Mouse (Mus musculus): ENCODE data around the gene Kdelc1. TPM values are rescaled to one million over a fixed set of nuclear protein-coding genes. Genes with fewer than 3 reads are reported as not detected.

Gene Kdelc1
- 0.10 TPM in 1 of 2 replicates, not detected in the other for polyA plus RNA-seq (2012)

DNA sequence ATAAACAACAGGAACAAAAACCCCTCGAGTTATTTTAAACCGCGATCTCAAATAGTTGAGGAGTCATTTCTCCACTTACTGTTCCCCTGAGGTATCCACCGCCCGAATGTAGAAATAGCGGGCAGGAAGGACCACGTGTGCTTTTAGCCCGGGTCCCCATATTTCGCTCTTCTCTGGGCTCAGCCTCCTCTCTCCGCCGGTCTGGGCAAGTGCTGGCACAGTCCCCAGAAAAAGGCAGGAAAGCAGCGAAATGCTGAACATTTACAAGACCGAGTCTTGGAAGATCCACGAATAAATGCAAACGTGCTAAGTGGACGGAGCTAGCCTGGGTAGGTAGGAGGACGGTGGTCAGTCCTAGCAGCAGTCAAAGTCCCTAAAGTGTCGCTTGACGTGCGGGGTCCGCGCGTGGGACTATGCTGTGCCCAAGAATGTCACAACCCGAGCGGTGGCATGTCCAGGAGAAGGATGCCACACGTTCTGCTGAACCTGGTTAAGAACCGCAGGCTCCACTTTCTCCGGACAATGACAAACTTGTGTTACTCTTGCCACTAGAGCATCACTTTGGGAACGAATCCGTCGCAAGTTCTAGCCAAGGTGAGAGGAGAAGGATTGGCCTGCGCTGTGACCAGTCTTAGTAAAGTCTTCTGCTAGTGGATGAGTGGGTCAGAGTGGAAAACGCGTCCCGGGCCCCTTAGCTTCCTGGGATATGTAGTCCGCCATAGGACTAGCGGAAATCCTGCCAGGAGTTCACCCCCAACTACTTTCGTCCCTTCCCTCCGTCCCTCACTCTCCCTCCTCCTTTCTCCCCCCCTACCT is at the start of gene Kdelc1, which contains the start of gene Bivm:
Gene Kdelc1 (minus strand): TSS at position 570 of the 816 bp plus-strand sequence.
Gene Bivm (plus strand): TSS at position 719 of the 816 bp plus-strand sequence.
- TF ChIP-seq GATA1 (IDR thresholded peaks at IDR 0.05; ENCODE audit: low read length) = no peak
- no peak for TF ChIP-seq TAL1 (IDR thresholded peaks at IDR 0.05; ENCODE audit: low read length)
- Histone ChIP-seq H3K9me3 (ENCODE audit: control insufficient read depth, low read length) (no peaks in the 10 kb centered on the region), H3K36me3 (ENCODE audit: control insufficient read depth) (peaks cover 17% of the 10 kb centered on the region)

DNA sequence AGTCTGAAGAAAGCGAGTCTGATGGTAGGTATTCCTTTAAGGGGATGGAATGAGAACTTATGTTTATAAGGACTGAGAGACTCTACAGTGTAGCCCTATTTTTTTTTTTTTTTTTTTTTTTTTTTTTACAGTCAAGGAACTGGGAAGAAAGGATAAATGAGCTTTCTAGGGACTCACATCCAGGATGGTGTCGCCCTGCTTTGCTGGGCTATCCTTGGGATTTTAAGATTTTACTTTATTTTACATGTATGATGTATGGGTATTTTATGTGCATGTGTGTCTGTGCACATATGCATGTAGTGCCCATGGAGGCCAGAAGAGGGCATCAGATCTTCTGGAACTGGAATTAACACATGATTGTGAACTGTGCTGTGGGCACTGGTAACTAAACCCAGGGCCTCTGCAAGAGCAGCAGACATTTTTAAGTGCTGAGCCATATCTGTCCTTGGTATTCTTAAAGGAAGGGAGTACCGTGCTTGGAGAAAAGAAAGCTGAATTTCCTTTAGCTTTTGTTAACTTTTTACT is 49.3 kb upstream of the Kdelc1 start:
- H3K4me1 ChIP-seq (ENCODE audit: control insufficient read depth) = no peaks in the 10 kb centered on the region
- H3K9me3 ChIP-seq (ENCODE audit: control insufficient read depth, low read length) = no peaks in the 10 kb centered on the region
- H3K27me3 ChIP-seq (ENCODE audit: control insufficient read depth) = no peaks in the 10 kb centered on the region
- no peak overlapping the region for H3K4me3 ChIP-seq (replicated peaks)
- peaks cover 53% of the 10 kb centered on the region for H3K36me3 ChIP-seq (ENCODE audit: control insufficient read depth)
- TF ChIP-seq TAL1 (IDR thresholded peaks at IDR 0.05; ENCODE audit: low read length) (no peak; the same call in 2 of the 3 replicates), GATA1 (IDR thresholded peaks at IDR 0.05; ENCODE audit: low read length) (no peak)

More for the DNA sequence above, at the start of gene Kdelc1, which contains the start of gene Bivm:
- H3K4me1 ChIP-seq (ENCODE audit: control insufficient read depth) = peaks cover 30% of the 10 kb centered on the region
- peak within 1 kb of the TSS; percentile 71 for H3K4me3 ChIP-seq (replicated peaks)
- no peaks in the 10 kb centered on the region for H3K27me3 ChIP-seq (ENCODE audit: control insufficient read depth)

DNA sequence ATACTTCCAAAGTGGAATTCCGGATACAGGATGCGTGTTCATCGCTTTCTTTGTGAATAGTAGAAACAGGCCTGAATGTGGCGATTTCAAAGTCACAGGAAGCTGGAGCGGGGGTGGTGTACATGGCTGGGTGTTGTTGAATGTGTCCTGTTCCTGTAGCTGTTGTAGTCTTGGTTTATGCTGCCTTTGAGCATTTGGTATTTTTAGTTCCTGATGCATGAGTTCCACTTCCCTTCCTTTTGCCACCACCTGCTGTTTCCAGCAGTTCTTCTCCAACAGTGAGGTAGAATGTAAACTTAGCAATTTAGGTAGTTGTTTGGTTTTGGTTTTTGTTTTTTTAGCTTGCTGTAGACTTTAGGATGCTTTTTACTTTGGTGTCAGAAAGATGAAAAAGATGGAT is 43.8 kb upstream of the Kdelc1 start:
- no peak overlapping the region for H3K4me3 ChIP-seq (replicated peaks)
- H3K36me3 ChIP-seq (ENCODE audit: control insufficient read depth) = peaks cover 72% of the 10 kb centered on the region
- H3K4me1 ChIP-seq (ENCODE audit: control insufficient read depth) = no peaks in the 10 kb centered on the region
- TF ChIP-seq GATA1 (IDR thresholded peaks at IDR 0.05; ENCODE audit: low read length) (no peak), TAL1 (IDR thresholded peaks at IDR 0.05; ENCODE audit: low read length) (no peak)
- no peaks in the 10 kb centered on the region for H3K9me3 ChIP-seq (ENCODE audit: control insufficient read depth, low read length)
- no peaks in the 10 kb centered on the region for H3K27me3 ChIP-seq (ENCODE audit: control insufficient read depth)

DNA sequence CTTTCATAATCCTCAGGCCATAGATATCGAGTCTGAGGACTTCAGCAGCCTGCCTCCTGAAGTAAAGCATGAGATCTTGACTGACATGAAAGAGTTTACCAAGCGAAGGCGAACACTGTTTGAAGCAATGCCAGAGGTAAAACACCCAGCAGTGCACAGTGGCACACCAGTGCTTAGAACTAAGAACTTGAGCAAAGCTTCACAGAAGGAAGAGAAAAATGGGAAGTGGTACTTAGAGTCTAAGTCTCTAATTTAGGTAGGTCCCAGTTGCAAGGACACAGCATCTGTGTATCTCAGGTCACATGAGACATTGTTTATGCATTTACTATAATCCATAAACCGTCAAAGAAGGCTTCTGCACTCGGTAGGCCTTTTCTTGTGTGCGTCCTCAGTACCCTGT is 43.2 kb upstream of the Kdelc1 start:
- Histone ChIP-seq H3K4me3 (replicated peaks) (no peak overlapping the region), H3K27me3 (ENCODE audit: control insufficient read depth) (no peaks in the 10 kb centered on the region), H3K9me3 (ENCODE audit: control insufficient read depth, low read length) (no peaks in the 10 kb centered on the region), H3K36me3 (ENCODE audit: control insufficient read depth) (peaks cover 66% of the 10 kb centered on the region), H3K4me1 (ENCODE audit: control insufficient read depth) (no peaks in the 10 kb centered on the region)
- TF ChIP-seq TAL1 (IDR thresholded peaks at IDR 0.05; ENCODE audit: low read length) = no peak
- TF ChIP-seq GATA1 (IDR thresholded peaks at IDR 0.05; ENCODE audit: low read length) = no peak

DNA sequence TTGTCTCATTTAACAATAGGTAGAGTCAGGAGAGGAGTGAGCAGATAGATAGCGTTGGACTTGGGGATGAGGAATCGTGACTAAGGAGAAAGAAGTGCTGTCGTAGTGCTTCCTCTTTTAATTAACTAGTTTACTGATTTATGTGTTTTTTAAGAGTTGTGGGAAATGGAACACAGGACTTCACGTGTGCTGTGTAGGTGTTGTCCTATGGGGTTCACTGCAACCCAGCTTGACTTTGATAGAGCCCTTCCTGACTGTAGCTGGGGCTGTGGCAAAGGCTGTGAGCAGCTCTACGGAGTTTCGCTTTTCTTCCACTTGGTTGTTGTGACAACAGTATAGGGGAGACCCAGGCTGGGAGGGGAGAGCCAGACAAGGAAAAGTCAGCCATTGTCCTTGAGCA is 39.7 kb upstream of the Kdelc1 start:
- H3K4me3 ChIP-seq (replicated peaks) = no peak overlapping the region
- no peaks in the 10 kb centered on the region for H3K9me3 ChIP-seq (ENCODE audit: control insufficient read depth, low read length)
- H3K36me3 ChIP-seq (ENCODE audit: control insufficient read depth) = peaks cover 50% of the 10 kb centered on the region
- H3K4me1 ChIP-seq (ENCODE audit: control insufficient read depth) = no peaks in the 10 kb centered on the region
- no peaks in the 10 kb centered on the region for H3K27me3 ChIP-seq (ENCODE audit: control insufficient read depth)
- TF ChIP-seq GATA1 (IDR thresholded peaks at IDR 0.05; ENCODE audit: low read length) (no peak), TAL1 (IDR thresholded peaks at IDR 0.05; ENCODE audit: low read length) (no peak)

DNA sequence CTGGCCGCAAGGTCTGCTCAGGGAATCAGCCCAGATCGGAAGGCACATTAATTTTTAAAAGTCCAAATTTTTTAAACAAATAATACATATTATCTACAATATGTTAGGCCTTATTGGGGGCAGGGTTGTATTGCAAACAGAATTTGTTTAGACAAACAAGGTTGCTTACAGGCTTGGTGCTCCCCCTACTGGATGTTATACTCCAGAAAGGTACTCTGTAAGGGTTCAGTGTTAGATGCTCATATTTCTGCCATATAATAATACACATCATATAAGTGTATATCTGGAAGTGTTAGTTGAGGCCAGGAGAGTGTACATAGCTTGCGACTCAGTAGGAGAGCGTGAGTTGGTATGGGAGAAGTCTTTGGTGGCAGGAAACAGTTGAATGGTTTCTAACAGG is 36.7 kb upstream of the Kdelc1 start:
- H3K27me3 ChIP-seq (ENCODE audit: control insufficient read depth) = no peaks in the 10 kb centered on the region
- no peaks in the 10 kb centered on the region for H3K9me3 ChIP-seq (ENCODE audit: control insufficient read depth, low read length)
- no peak for TF ChIP-seq GATA1 (IDR thresholded peaks at IDR 0.05; ENCODE audit: low read length)
- no peak for TF ChIP-seq TAL1 (IDR thresholded peaks at IDR 0.05; ENCODE audit: low read length)
- H3K36me3 ChIP-seq (ENCODE audit: control insufficient read depth) = peaks cover 24% of the 10 kb centered on the region
- H3K4me3 ChIP-seq (replicated peaks) = no peak overlapping the region
- H3K4me1 ChIP-seq (ENCODE audit: control insufficient read depth) = no peaks in the 10 kb centered on the region

DNA sequence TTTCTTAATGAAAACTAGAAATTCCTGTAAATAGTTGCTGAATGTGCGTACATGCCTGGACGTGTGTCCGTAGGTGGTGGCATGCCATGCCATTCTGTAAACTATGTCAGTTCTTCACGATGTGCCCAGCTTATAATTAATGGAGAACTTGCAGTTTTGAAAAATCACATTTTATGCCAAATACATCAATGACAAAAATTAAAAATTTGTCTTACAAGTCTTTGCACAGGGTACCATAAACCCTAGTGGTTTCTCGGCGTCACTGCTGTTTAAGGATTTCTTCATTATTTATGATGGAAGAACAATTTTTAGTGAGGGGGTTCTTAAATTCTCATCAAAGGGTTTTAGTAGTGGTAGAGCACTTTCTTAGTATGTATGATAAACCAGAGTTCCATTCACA is 30.1 kb upstream of the Kdelc1 start:
- Histone ChIP-seq H3K36me3 (ENCODE audit: control insufficient read depth) (no peaks in the 10 kb centered on the region), H3K4me1 (ENCODE audit: control insufficient read depth) (peaks cover 17% of the 10 kb centered on the region), H3K27me3 (ENCODE audit: control insufficient read depth) (no peaks in the 10 kb centered on the region), H3K9me3 (ENCODE audit: control insufficient read depth, low read length) (no peaks in the 10 kb centered on the region), H3K4me3 (replicated peaks) (peak overlapping the region; percentile 85)
- no peak for TF ChIP-seq TAL1 (IDR thresholded peaks at IDR 0.05; ENCODE audit: low read length)
- no peak for TF ChIP-seq GATA1 (IDR thresholded peaks at IDR 0.05; ENCODE audit: low read length)

DNA sequence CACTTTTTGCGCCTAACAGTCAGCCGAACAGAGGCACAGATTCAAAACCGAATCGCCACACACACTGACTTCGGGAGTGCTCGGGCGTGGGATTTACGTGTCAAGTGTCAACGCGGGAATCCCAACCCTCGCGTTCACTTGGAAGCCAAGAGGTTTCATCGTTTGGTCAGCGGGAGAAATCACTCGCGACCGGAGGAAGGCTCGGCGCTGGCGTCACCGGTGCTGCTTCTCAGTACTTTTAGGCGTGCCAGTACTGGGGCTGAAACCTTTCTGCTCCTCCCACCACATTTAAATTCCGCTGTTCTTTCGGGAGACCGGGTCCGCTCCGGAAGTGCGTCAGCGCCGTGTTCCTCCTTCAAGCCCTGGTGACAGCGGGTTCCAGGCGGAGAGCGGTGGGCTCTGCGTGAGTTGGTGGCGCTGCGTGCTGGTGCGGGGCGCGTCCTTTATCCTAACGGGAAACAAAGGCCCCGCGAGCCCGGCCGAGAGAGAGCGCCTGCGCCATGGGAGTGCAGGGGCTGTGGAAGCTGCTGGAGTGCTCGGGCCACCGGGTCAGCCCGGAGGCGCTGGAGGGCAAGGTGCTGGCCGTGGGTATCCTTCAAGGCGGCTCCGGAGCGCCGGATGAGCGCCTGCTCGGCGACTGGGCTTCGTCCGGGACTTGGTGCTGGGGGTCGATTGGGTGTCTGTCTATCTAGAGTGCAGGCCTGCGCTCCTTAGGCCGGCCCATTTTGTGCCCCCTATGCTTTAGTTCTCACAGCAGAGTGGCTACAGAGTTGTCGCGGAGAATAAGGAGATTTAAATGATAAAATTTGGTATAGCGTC is 29.2 kb upstream of the Kdelc1 start, which contains the start of gene Ercc5:
Gene Ercc5 (plus strand): TSS at position 182 of the 819 bp plus-strand sequence.
- TF ChIP-seq GATA1 (IDR thresholded peaks at IDR 0.05; ENCODE audit: low read length) (no peak), TAL1 (IDR thresholded peaks at IDR 0.05; ENCODE audit: low read length) (no peak)
- Histone ChIP-seq H3K4me3 (replicated peaks) (peak within 1 kb of the TSS; percentile 85), H3K4me1 (ENCODE audit: control insufficient read depth) (peaks cover 17% of the 10 kb centered on the region), H3K36me3 (ENCODE audit: control insufficient read depth) (peaks cover 2% of the 10 kb centered on the region), H3K27me3 (ENCODE audit: control insufficient read depth) (no peaks in the 10 kb centered on the region), H3K9me3 (ENCODE audit: control insufficient read depth, low read length) (no peaks in the 10 kb centered on the region)

DNA sequence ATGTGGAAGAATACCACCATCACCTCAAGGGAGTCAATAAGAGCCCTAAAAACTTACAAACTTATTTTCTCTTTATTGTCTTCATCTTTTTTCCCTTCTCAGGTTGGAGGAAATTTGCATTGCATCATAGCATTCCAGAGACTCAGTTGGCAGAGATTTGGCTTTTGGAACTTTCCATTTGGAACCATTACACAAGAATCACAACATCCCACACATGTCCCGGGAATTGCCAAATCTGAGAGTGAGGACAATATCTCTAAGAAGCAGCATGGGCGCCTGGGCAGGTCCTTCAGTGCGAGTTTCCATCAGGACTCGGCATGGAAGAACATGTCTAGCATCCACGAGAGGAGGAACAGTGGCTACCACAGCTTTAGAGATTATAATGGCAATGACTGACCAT is 24.1 kb upstream of the Kdelc1 start:
- Histone ChIP-seq H3K9me3 (ENCODE audit: control insufficient read depth, low read length) (no peaks in the 10 kb centered on the region), H3K4me1 (ENCODE audit: control insufficient read depth) (peaks cover 13% of the 10 kb centered on the region), H3K36me3 (ENCODE audit: control insufficient read depth) (peaks cover 7% of the 10 kb centered on the region), H3K27me3 (ENCODE audit: control insufficient read depth) (no peaks in the 10 kb centered on the region), H3K4me3 (replicated peaks) (no peak overlapping the region)
- no peak for TF ChIP-seq GATA1 (IDR thresholded peaks at IDR 0.05; ENCODE audit: low read length)
- no peak for TF ChIP-seq TAL1 (IDR thresholded peaks at IDR 0.05; ENCODE audit: low read length)
